Mouse (Mus musculus) ES-Bruce4 (cell line): ENCODE data around the gene Mpv17. TPM values are rescaled to one million over a fixed set of nuclear protein-coding genes. Genes with fewer than 3 reads are reported as not detected.

Source experiments
- H3K27ac ChIP-seq: 2 replicates; pipeline ENCODE4 v1.5.1; 2012; ENCODE audit warnings: low read length, inconsistent platforms; ENCODE audit not compliant: insufficient read depth
- H3K27me3 ChIP-seq: 2 replicates; pipeline ENCODE4 v1.6.1; 2012; ENCODE audit warnings: mild to moderate bottlenecking, low read length, inconsistent platforms; ENCODE audit not compliant: control insufficient read depth, poor library complexity, insufficient read depth, severe bottlenecking
- H3K36me3 ChIP-seq: 2 replicates; pipeline ENCODE4 v1.6.1; 2012; ENCODE audit warnings: inconsistent platforms, mild to moderate bottlenecking, low read length, moderate library complexity; ENCODE audit not compliant: control insufficient read depth, poor library complexity, insufficient read depth, severe bottlenecking
- H3K4me1 ChIP-seq: one replicate; pipeline ENCODE4 v1.8.1; 2011; ENCODE audit warnings: low read length; ENCODE audit not compliant: control insufficient read depth, insufficient read depth
- H3K4me3 ChIP-seq: 2 replicates; pipeline ENCODE4 v1.5.1; 2011; ENCODE audit warnings: low read depth, mild to moderate bottlenecking, low read length
- H3K9ac ChIP-seq: 2 replicates; pipeline ENCODE4 v1.6.1; 2012; ENCODE audit warnings: low read depth, mild to moderate bottlenecking, inconsistent platforms; ENCODE audit not compliant: poor library complexity, severe bottlenecking
- H3K9me3 ChIP-seq: replicated peaks from 2 replicates; pipeline ENCODE4 v1.6.1; 2012; ENCODE audit warnings: mild to moderate bottlenecking, low read length, inconsistent platforms; ENCODE audit not compliant: control insufficient read depth, poor library complexity, insufficient read depth, severe bottlenecking
- CTCF ChIP-seq: IDR thresholded peaks from one replicate; pipeline ENCODE4 v1.8.1; 2011; ENCODE audit warnings: low read depth, low read length
- EP300 ChIP-seq: IDR thresholded peaks from 2 replicates; pipeline ENCODE4 v1.6.1; 2011; ENCODE audit warnings: low read depth, low read length; ENCODE audit not compliant: insufficient read depth
- POLR2A ChIP-seq: IDR thresholded peaks from one replicate; pipeline ENCODE4 v1.8.1; 2011; ENCODE audit warnings: low read length; ENCODE audit not compliant: insufficient read depth
- polyA plus RNA-seq: library from polyadenylated mRNA; stranded (reverse); fragments of >200 nt; gene quantifications from 2 replicates; pipeline ENCODE4 v1.2.4, GENCODE M21; 2011; ENCODE audit warnings: low read depth; ENCODE audit not compliant: missing spikeins, insufficient read depth, insufficient read length

Gene Mpv17
- 58.1 and 60.0 TPM in 2 replicates for polyA plus RNA-seq

GRCm38 (mm10) chr5:31154152-31154553 lies at the start of gene Mpv17:
Mpv17 (minus strand) TSS chr5:31154251.
- Histone ChIP-seq H3K27me3 (no peaks in the 10 kb centered on the region), H3K9ac (peak within 1 kb of the TSS; percentile 64), H3K27ac (no peak within 1 kb of the TSS), H3K4me3 (peak within 1 kb of the TSS; percentile 78), H3K36me3 (peaks cover 26% of the 10 kb centered on the region), H3K4me1 (no peaks in the 10 kb centered on the region), H3K9me3 (no peaks in the 10 kb centered on the region)
- peak; percentile 82 for TF ChIP-seq POLR2A
- TF ChIP-seq EP300: no peak

GRCm38 (mm10) chr5:31202933-31203332 lies 48.9 kb upstream of the Mpv17 start:
- H3K4me3 ChIP-seq: peak overlapping the region; percentile 80; the same call in 1 of the 2 replicates
- H3K9ac ChIP-seq: peak overlapping the region; percentile 39
- peaks cover 58% of the 10 kb centered on the region for H3K36me3 ChIP-seq
- H3K4me1 ChIP-seq: no peaks in the 10 kb centered on the region
- no peaks in the 10 kb centered on the region for H3K27me3 ChIP-seq
- TF ChIP-seq POLR2A: no peak
- no peak for TF ChIP-seq EP300
- no peak for TF ChIP-seq CTCF
- H3K27ac ChIP-seq: no peak overlapping the region
- no peaks in the 10 kb centered on the region for H3K9me3 ChIP-seq

- no peaks in the 10 kb centered on the region for H3K9me3 ChIP-seq
- H3K36me3 ChIP-seq: peaks cover 58% of the 10 kb centered on the region
- H3K27ac ChIP-seq: peak within 1 kb of the TSS; percentile 31; the same call in 1 of the 2 replicates
- TF ChIP-seq CTCF (no peak), POLR2A (peak; percentile 21), EP300 (peak; percentile 33; the same call in 1 of the 2 replicates)
- H3K27me3 ChIP-seq: no peaks in the 10 kb centered on the region
- peak within 1 kb of the TSS; percentile 85 for H3K4me3 ChIP-seq
- H3K9ac ChIP-seq: peak within 1 kb of the TSS; percentile 78
- no peaks in the 10 kb centered on the region for H3K4me1 ChIP-seq
Observed at GRCm38 (mm10) chr5:31201742-31202590, 47.9 kb upstream of the Mpv17 start, which contains the start of gene Zfp513. Zfp513 (minus strand) TSS chr5:31202303.

- no peaks in the 10 kb centered on the region for H3K9me3 ChIP-seq
- H3K4me1 ChIP-seq: no peaks in the 10 kb centered on the region
- H3K27ac ChIP-seq: peak overlapping the region; percentile 24; the same call in 1 of the 2 replicates
- peaks cover 59% of the 10 kb centered on the region for H3K36me3 ChIP-seq
- peak overlapping the region; percentile 85 for H3K4me3 ChIP-seq
- H3K9ac ChIP-seq: peak overlapping the region; percentile 78
- TF ChIP-seq CTCF (no peak), POLR2A (no peak), EP300 (no peak)
- no peaks in the 10 kb centered on the region for H3K27me3 ChIP-seq
Observed at GRCm38 (mm10) chr5:31201042-31201741, 47.1 kb upstream of the Mpv17 start.

- H3K4me3 ChIP-seq: peak overlapping the region; percentile 13
- H3K9ac ChIP-seq: peak overlapping the region; percentile 45; the same call in 1 of the 2 replicates
- H3K27ac ChIP-seq: no peak overlapping the region
- no peaks in the 10 kb centered on the region for H3K4me1 ChIP-seq
- TF ChIP-seq POLR2A (no peak), EP300 (no peak), CTCF (no peak)
- no peaks in the 10 kb centered on the region for H3K9me3 ChIP-seq
- peaks cover 58% of the 10 kb centered on the region for H3K36me3 ChIP-seq
- no peaks in the 10 kb centered on the region for H3K27me3 ChIP-seq
Observed at GRCm38 (mm10) chr5:31200327-31200768, 46.3 kb upstream of the Mpv17 start.

- Histone ChIP-seq H3K4me3 (peak overlapping the region; percentile 13), H3K9me3 (no peaks in the 10 kb centered on the region), H3K27ac (no peak overlapping the region), H3K36me3 (peaks cover 55% of the 10 kb centered on the region), H3K9ac (peak overlapping the region; percentile 45; the same call in 1 of the 2 replicates), H3K4me1 (no peaks in the 10 kb centered on the region), H3K27me3 (no peaks in the 10 kb centered on the region)
- TF ChIP-seq CTCF (peak; percentile 8), EP300 (no peak)
Observed at GRCm38 (mm10) chr5:31199893-31200292, 45.8 kb upstream of the Mpv17 start.
